Mouse (Mus musculus): ENCODE data around the gene Fmnl1. TPM values are rescaled to one million over a fixed set of nuclear protein-coding genes. Genes with fewer than 3 reads are reported as not detected.
A peak's percentile ranks its signal among the peaks of the same experiment; 100 is the strongest.

Gene Fmnl1
- polyA plus RNA-seq, 1 experiment from 2014 or later: 0.69 TPM

DNA sequence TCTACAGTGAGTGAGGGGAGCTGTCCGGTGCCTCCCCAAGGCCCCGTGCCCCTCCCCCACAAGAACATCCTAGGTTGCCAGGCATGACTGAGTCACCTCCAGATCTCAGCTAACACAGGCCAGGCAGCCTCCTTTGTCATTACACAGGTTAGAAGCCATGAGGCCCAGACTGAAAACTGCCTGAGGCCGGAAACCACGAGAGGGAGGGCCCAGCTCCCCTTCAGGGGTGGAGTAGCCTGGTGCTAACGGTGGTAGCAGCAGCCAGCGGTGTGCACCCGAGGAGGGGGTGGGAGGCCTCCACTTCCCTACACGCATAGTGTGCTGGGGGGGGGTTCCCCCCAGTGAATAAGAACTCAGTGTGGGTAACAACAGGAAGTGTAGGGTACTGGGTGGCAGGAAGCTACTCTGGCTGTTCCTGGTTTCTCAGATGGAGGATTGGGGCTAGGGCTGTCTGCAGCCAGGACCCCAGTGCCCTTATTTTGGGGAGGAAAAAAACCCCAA is 4.0 kb downstream of the Fmnl1 start:
- peaks cover 11% of the 10 kb centered on the region; the same call in 1 of the 2 replicates for H3K4me1 ChIP-seq (ENCODE audit: control insufficient read depth, insufficient read depth, low read length)
- 48% methylated on average over 8 of the region's 8 CpGs for WGBS

GRCm38 (mm10) chr11:103175688-103176442 is 5.0 kb downstream of the Fmnl1 start:
- Histone ChIP-seq H3K36me3 (ENCODE audit: control insufficient read depth, insufficient read depth, low read length) (no peaks in the 10 kb centered on the region), H3K9ac (ENCODE audit: low read length) (no peak overlapping the region), H3K4me3 (ENCODE audit: low read depth, low read length) (no peak overlapping the region), H3K27ac (replicated peaks; ENCODE audit: low read depth, low read length) (no peak overlapping the region), H3K9me3 (ENCODE audit: control insufficient read depth, low read length) (no peaks in the 10 kb centered on the region), H3K27me3 (ENCODE audit: control insufficient read depth, insufficient read depth, low read length) (peaks cover 23% of the 10 kb centered on the region), H3K4me1 (ENCODE audit: control insufficient read depth, insufficient read depth, low read length) (0 out of 2 replicates have a peak, but pooled peaks cover 6% of the 10 kb centered on the region), H3K4me2 (ENCODE audit: low read depth, severe bottlenecking) (no peak overlapping the region)
- ATAC-seq (ENCODE audit: insufficient number of reproducible peaks, low FRiP score, low TSS enrichment, low read depth) (no peak), DNase-seq (ENCODE audit: low spot score) (no peak)
- 81% methylated on average over 14 of the region's 14 CpGs for WGBS

More for the DNA sequence above, 4.0 kb downstream of the Fmnl1 start:
- Histone ChIP-seq H3K9ac (ENCODE audit: low read length) (0 out of 2 replicates have a peak overlapping the region, but pooled peaks have one; percentile 12), H3K4me2 (ENCODE audit: low read depth, severe bottlenecking) (no peak overlapping the region), H3K9me3 (ENCODE audit: control insufficient read depth, low read length) (no peaks in the 10 kb centered on the region), H3K36me3 (ENCODE audit: control insufficient read depth, insufficient read depth, low read length) (no peaks in the 10 kb centered on the region), H3K4me3 (ENCODE audit: low read depth, low read length) (no peak overlapping the region), H3K27me3 (ENCODE audit: control insufficient read depth, insufficient read depth, low read length) (peaks cover 32% of the 10 kb centered on the region), H3K27ac (replicated peaks; ENCODE audit: low read depth, low read length) (no peak overlapping the region)
- ATAC-seq (ENCODE audit: insufficient number of reproducible peaks, low FRiP score, low TSS enrichment, low read depth) (no peak), DNase-seq (ENCODE audit: low spot score) (no peak)

GRCm38 (mm10) chr11:103176510-103176909 is 5.6 kb downstream of the Fmnl1 start:
- DNase-seq (ENCODE audit: low spot score): no peak
- no peak for ATAC-seq (ENCODE audit: insufficient number of reproducible peaks, low FRiP score, low TSS enrichment, low read depth)
- Histone ChIP-seq H3K36me3 (ENCODE audit: control insufficient read depth, insufficient read depth, low read length) (no peaks in the 10 kb centered on the region), H3K27me3 (ENCODE audit: control insufficient read depth, insufficient read depth, low read length) (peaks cover 16% of the 10 kb centered on the region), H3K4me3 (ENCODE audit: low read depth, low read length) (no peak overlapping the region), H3K4me2 (ENCODE audit: low read depth, severe bottlenecking) (no peak overlapping the region), H3K9ac (ENCODE audit: low read length) (no peak overlapping the region), H3K4me1 (ENCODE audit: control insufficient read depth, insufficient read depth, low read length) (0 out of 2 replicates have a peak, but pooled peaks cover 6% of the 10 kb centered on the region), H3K9me3 (ENCODE audit: control insufficient read depth, low read length) (no peaks in the 10 kb centered on the region), H3K27ac (replicated peaks; ENCODE audit: low read depth, low read length) (no peak overlapping the region)
- 96% methylated on average over 1 of the region's 1 CpGs for WGBS

- 83% methylated on average over 5 of the region's 5 CpGs for WGBS
Measured at GRCm38 (mm10) chr11:103177216-103177615, 6.3 kb downstream of the Fmnl1 start.

GRCm38 (mm10) chr11:103177815-103178485 is 7.0 kb downstream of the Fmnl1 start:
- no peaks in the 10 kb centered on the region for H3K36me3 ChIP-seq (ENCODE audit: control insufficient read depth, insufficient read depth, low read length)
- no peak overlapping the region for H3K9ac ChIP-seq (ENCODE audit: low read length)
- WGBS: 83% methylated on average over 15 of the region's 15 CpGs
- DNase-seq (ENCODE audit: low spot score) (no peak), ATAC-seq (ENCODE audit: insufficient number of reproducible peaks, low FRiP score, low TSS enrichment, low read depth) (no peak)
- H3K27ac ChIP-seq (replicated peaks; ENCODE audit: low read depth, low read length): no peak overlapping the region
- H3K4me1 ChIP-seq (ENCODE audit: control insufficient read depth, insufficient read depth, low read length): 0 out of 2 replicates have a peak, but pooled peaks cover 6% of the 10 kb centered on the region
- no peak overlapping the region for H3K4me3 ChIP-seq (ENCODE audit: low read depth, low read length)
- no peak overlapping the region for H3K4me2 ChIP-seq (ENCODE audit: low read depth, severe bottlenecking)
- peaks cover 3% of the 10 kb centered on the region; the same call in 1 of the 2 replicates for H3K27me3 ChIP-seq (ENCODE audit: control insufficient read depth, insufficient read depth, low read length)
- no peaks in the 10 kb centered on the region for H3K9me3 ChIP-seq (ENCODE audit: control insufficient read depth, low read length)

More at GRCm38 (mm10) chr11:103177216-103177615, 6.3 kb downstream of the Fmnl1 start:
- DNase-seq (ENCODE audit: low spot score): no peak
- Histone ChIP-seq H3K36me3 (ENCODE audit: control insufficient read depth, insufficient read depth, low read length) (no peaks in the 10 kb centered on the region), H3K27ac (replicated peaks; ENCODE audit: low read depth, low read length) (no peak overlapping the region), H3K9ac (ENCODE audit: low read length) (no peak overlapping the region), H3K4me3 (ENCODE audit: low read depth, low read length) (no peak overlapping the region), H3K4me1 (ENCODE audit: control insufficient read depth, insufficient read depth, low read length) (0 out of 2 replicates have a peak, but pooled peaks cover 6% of the 10 kb centered on the region), H3K9me3 (ENCODE audit: control insufficient read depth, low read length) (no peaks in the 10 kb centered on the region), H3K27me3 (ENCODE audit: control insufficient read depth, insufficient read depth, low read length) (peaks cover 9% of the 10 kb centered on the region), H3K4me2 (ENCODE audit: low read depth, severe bottlenecking) (no peak overlapping the region)
- no peak for ATAC-seq (ENCODE audit: insufficient number of reproducible peaks, low FRiP score, low TSS enrichment, low read depth)

GRCm38 (mm10) chr11:103178748-103179147 is 7.8 kb downstream of the Fmnl1 start:
- no peak overlapping the region for H3K4me2 ChIP-seq (ENCODE audit: low read depth, severe bottlenecking)
- H3K9ac ChIP-seq (ENCODE audit: low read length): no peak overlapping the region
- no peak for DNase-seq (ENCODE audit: low spot score)
- ATAC-seq (ENCODE audit: insufficient number of reproducible peaks, low FRiP score, low TSS enrichment, low read depth): no peak
- no peak overlapping the region for H3K4me3 ChIP-seq (ENCODE audit: low read depth, low read length)
- no peaks in the 10 kb centered on the region for H3K9me3 ChIP-seq (ENCODE audit: control insufficient read depth, low read length)
- 0 out of 2 replicates have a peak, but pooled peaks cover 2% of the 10 kb centered on the region for H3K27me3 ChIP-seq (ENCODE audit: control insufficient read depth, insufficient read depth, low read length)
- H3K27ac ChIP-seq (replicated peaks; ENCODE audit: low read depth, low read length): no peak overlapping the region
- no peaks in the 10 kb centered on the region for H3K36me3 ChIP-seq (ENCODE audit: control insufficient read depth, insufficient read depth, low read length)
- 90% methylated on average over 8 of the region's 8 CpGs for WGBS
- H3K4me1 ChIP-seq (ENCODE audit: control insufficient read depth, insufficient read depth, low read length): 0 out of 2 replicates have a peak, but pooled peaks cover 6% of the 10 kb centered on the region

GRCm38 (mm10) chr11:103180426-103180825 is 9.5 kb downstream of the Fmnl1 start:
- DNase-seq (ENCODE audit: low spot score) (no peak), ATAC-seq (ENCODE audit: insufficient number of reproducible peaks, low FRiP score, low TSS enrichment, low read depth) (no peak)
- H3K4me2 ChIP-seq (ENCODE audit: low read depth, severe bottlenecking): no peak overlapping the region
- no peaks in the 10 kb centered on the region for H3K27me3 ChIP-seq (ENCODE audit: control insufficient read depth, insufficient read depth, low read length)
- H3K4me3 ChIP-seq (ENCODE audit: low read depth, low read length): no peak overlapping the region
- no peak overlapping the region for H3K9ac ChIP-seq (ENCODE audit: low read length)
- H3K4me1 ChIP-seq (ENCODE audit: control insufficient read depth, insufficient read depth, low read length): no peaks in the 10 kb centered on the region
- H3K9me3 ChIP-seq (ENCODE audit: control insufficient read depth, low read length): no peaks in the 10 kb centered on the region
- 73% methylated on average over 1 of the region's 1 CpGs for WGBS
- H3K36me3 ChIP-seq (ENCODE audit: control insufficient read depth, insufficient read depth, low read length): no peaks in the 10 kb centered on the region
- no peak overlapping the region for H3K27ac ChIP-seq (replicated peaks; ENCODE audit: low read depth, low read length)

DNA sequence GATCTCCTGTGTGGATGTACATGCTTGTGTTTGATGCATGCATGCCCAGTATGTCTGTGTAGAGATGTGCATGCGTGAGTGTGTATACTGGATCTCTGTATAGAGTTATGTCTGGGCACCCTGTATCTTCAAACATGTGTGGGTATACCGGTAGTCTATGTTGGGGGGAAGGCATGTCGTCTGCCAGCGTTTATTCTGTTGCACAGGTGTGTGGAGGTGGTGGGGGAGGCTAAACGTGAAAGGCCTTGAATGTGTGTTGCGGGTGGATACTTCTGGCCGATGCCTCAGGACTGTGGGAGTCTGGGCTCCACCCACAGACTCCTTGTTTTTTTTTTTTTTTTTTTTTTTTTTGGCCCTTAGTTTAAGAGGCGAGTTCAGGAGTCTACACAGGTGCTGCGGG is 10.4 kb downstream of the Fmnl1 start:
- no peaks in the 10 kb centered on the region for H3K27me3 ChIP-seq (ENCODE audit: control insufficient read depth, insufficient read depth, low read length)
- H3K4me1 ChIP-seq (ENCODE audit: control insufficient read depth, insufficient read depth, low read length): no peaks in the 10 kb centered on the region
- no peaks in the 10 kb centered on the region for H3K36me3 ChIP-seq (ENCODE audit: control insufficient read depth, insufficient read depth, low read length)
- no peak overlapping the region for H3K4me3 ChIP-seq (ENCODE audit: low read depth, low read length)
- no peak overlapping the region for H3K27ac ChIP-seq (replicated peaks; ENCODE audit: low read depth, low read length)
- no peak for ATAC-seq (ENCODE audit: insufficient number of reproducible peaks, low FRiP score, low TSS enrichment, low read depth)
- no peaks in the 10 kb centered on the region for H3K9me3 ChIP-seq (ENCODE audit: control insufficient read depth, low read length)
- H3K4me2 ChIP-seq (ENCODE audit: low read depth, severe bottlenecking): no peak overlapping the region
- H3K9ac ChIP-seq (ENCODE audit: low read length): no peak overlapping the region
- 75% methylated on average over 9 of the region's 9 CpGs for WGBS
- no peak for DNase-seq (ENCODE audit: low spot score)
